Mouse (Mus musculus) spleen, adult 2 months (tissue): ENCODE data around the gene Ifnar1.

ENCODE experiments used
- CTCF ChIP-seq: fragments of 200-500 bp; IDR thresholded peaks from 2 replicates; pipeline ENCODE4 v1.5.1; 2011; ENCODE audit warnings: mild to moderate bottlenecking, inconsistent platforms; ENCODE audit not compliant: insufficient read depth, insufficient read length, insufficient replicate concordance; ENCODE audit errors: extremely low read depth
- POLR2A ChIP-seq: fragments of 200-500 bp; IDR thresholded peaks from 2 replicates; pipeline ENCODE4 v1.6.1; 2011; ENCODE audit warnings: low read depth, low read length, inconsistent platforms

DNA sequence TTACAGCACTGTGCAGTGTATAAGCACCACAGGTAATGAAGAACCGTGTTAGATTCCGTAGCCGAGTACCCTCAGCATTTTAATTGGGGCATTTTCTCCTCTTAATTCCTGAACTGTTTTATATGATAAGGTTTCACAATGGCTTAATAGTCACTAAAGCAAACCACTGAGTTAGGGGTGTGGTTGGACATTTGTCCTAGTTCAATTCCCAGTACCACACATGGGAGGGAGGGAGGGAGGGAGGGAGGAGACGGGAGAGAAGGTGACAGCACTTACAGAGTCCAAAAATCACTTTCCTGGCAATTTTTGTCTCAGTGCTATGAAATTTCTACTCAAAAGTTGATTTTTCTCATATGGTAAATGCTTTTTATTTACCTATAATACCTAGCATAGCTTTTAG, 10.5 kb downstream of the Ifnar1 start:
- TF ChIP-seq CTCF (no peak), POLR2A (no peak)
